Mouse (Mus musculus): ENCODE measurements at regions not wholly inside any gene's neighbourhood (a gene's known extent, or its start where the extent isn't known, plus 50 kb on each side); places are given as distances from the start of the nearest gene placed in this dataset.
A peak's percentile ranks its signal among the peaks of the same experiment; 100 is the strongest.

GRCm38 (mm10) chr5:64401737-64402136, 245.6 kb downstream of the Tbc1d1 start:
- 55% methylated on average over 9 of the region's 9 CpGs for WGBS
- no peak overlapping the region for H3K9ac ChIP-seq (replicated peaks; ENCODE audit: low read depth, low read length)
- no peak overlapping the region for H3K4me2 ChIP-seq (replicated peaks; ENCODE audit: low read depth, low read length)
- no peaks in the 10 kb centered on the region for H3K9me3 ChIP-seq (ENCODE audit: control insufficient read depth, low read depth, low read length)
- no peak overlapping the region for H3K4me3 ChIP-seq (ENCODE audit: low read depth, low read length)
- H3K4me1 ChIP-seq (ENCODE audit: control insufficient read depth, insufficient read depth, low read length) = no peaks in the 10 kb centered on the region
- no peaks in the 10 kb centered on the region for H3K27me3 ChIP-seq (ENCODE audit: control insufficient read depth, insufficient read depth, low read length)
- no peak overlapping the region for H3K27ac ChIP-seq (ENCODE audit: low read length)
- H3K36me3 ChIP-seq (ENCODE audit: control insufficient read depth, insufficient read depth, low read length) = no peaks in the 10 kb centered on the region
- 0 out of 2 replicates have a peak, but pooled peaks have one; percentile 37 for ATAC-seq (ENCODE audit: insufficient number of reproducible peaks, insufficient read depth, low FRiP score, low read depth)

GRCm38 (mm10) chr5:64403077-64403981, 247.2 kb downstream of the Tbc1d1 start:
- Histone ChIP-seq H3K4me1 (ENCODE audit: control insufficient read depth, insufficient read depth, low read length) (no peaks in the 10 kb centered on the region), H3K4me2 (replicated peaks; ENCODE audit: low read depth, low read length) (no peak overlapping the region), H3K36me3 (ENCODE audit: control insufficient read depth, insufficient read depth, low read length) (no peaks in the 10 kb centered on the region), H3K9me3 (ENCODE audit: control insufficient read depth, low read depth, low read length) (no peaks in the 10 kb centered on the region), H3K27me3 (ENCODE audit: control insufficient read depth, insufficient read depth, low read length) (no peaks in the 10 kb centered on the region), H3K4me3 (ENCODE audit: low read depth, low read length) (no peak overlapping the region), H3K27ac (ENCODE audit: low read length) (no peak overlapping the region; the same call in 1 of the 2 replicates), H3K9ac (replicated peaks; ENCODE audit: low read depth, low read length) (no peak overlapping the region)
- 73% methylated on average over 11 of the region's 11 CpGs for WGBS
- ATAC-seq (ENCODE audit: insufficient number of reproducible peaks, insufficient read depth, low FRiP score, low read depth) = no peak; the same call in 1 of the 2 replicates

GRCm38 (mm10) chr5:64403982-64404345, 247.9 kb downstream of the Tbc1d1 start:
- WGBS = 74% methylated on average over 7 of the region's 7 CpGs
- ATAC-seq (ENCODE audit: insufficient number of reproducible peaks, insufficient read depth, low FRiP score, low read depth) = no peak
- no peaks in the 10 kb centered on the region for H3K27me3 ChIP-seq (ENCODE audit: control insufficient read depth, insufficient read depth, low read length)

GRCm38 (mm10) chr5:64404512-64404911, 248.4 kb downstream of the Tbc1d1 start:
- no peak for ATAC-seq (ENCODE audit: insufficient number of reproducible peaks, insufficient read depth, low FRiP score, low read depth)
- no peak overlapping the region for H3K27ac ChIP-seq (ENCODE audit: low read length)
- H3K4me1 ChIP-seq (ENCODE audit: control insufficient read depth, insufficient read depth, low read length) = no peaks in the 10 kb centered on the region
- H3K36me3 ChIP-seq (ENCODE audit: control insufficient read depth, insufficient read depth, low read length) = no peaks in the 10 kb centered on the region
- WGBS = 90% methylated on average over 5 of the region's 5 CpGs
- H3K9me3 ChIP-seq (ENCODE audit: control insufficient read depth, low read depth, low read length) = no peaks in the 10 kb centered on the region
- H3K4me3 ChIP-seq (ENCODE audit: low read depth, low read length) = no peak overlapping the region
- no peak overlapping the region for H3K9ac ChIP-seq (replicated peaks; ENCODE audit: low read depth, low read length)
- H3K27me3 ChIP-seq (ENCODE audit: control insufficient read depth, insufficient read depth, low read length) = no peaks in the 10 kb centered on the region
- H3K4me2 ChIP-seq (replicated peaks; ENCODE audit: low read depth, low read length) = no peak overlapping the region

More at GRCm38 (mm10) chr5:64403982-64404345, 247.9 kb downstream of the Tbc1d1 start:
- Histone ChIP-seq H3K9ac (replicated peaks; ENCODE audit: low read depth, low read length) (no peak overlapping the region), H3K36me3 (ENCODE audit: control insufficient read depth, insufficient read depth, low read length) (no peaks in the 10 kb centered on the region), H3K4me3 (ENCODE audit: low read depth, low read length) (no peak overlapping the region), H3K27ac (ENCODE audit: low read length) (no peak overlapping the region; the same call in 1 of the 2 replicates), H3K4me2 (replicated peaks; ENCODE audit: low read depth, low read length) (no peak overlapping the region), H3K4me1 (ENCODE audit: control insufficient read depth, insufficient read depth, low read length) (no peaks in the 10 kb centered on the region), H3K9me3 (ENCODE audit: control insufficient read depth, low read depth, low read length) (no peaks in the 10 kb centered on the region)

GRCm38 (mm10) chr5:64408938-64409337, 252.8 kb downstream of the Tbc1d1 start:
- H3K9ac ChIP-seq (replicated peaks; ENCODE audit: low read depth, low read length) = no peak overlapping the region
- H3K27ac ChIP-seq (ENCODE audit: low read length) = no peak overlapping the region
- WGBS = 79% methylated on average over 3 of the region's 3 CpGs
- no peak for ATAC-seq (ENCODE audit: insufficient number of reproducible peaks, insufficient read depth, low FRiP score, low read depth)
- H3K27me3 ChIP-seq (ENCODE audit: control insufficient read depth, insufficient read depth, low read length) = no peaks in the 10 kb centered on the region
- no peak overlapping the region for H3K4me2 ChIP-seq (replicated peaks; ENCODE audit: low read depth, low read length)
- H3K9me3 ChIP-seq (ENCODE audit: control insufficient read depth, low read depth, low read length) = no peaks in the 10 kb centered on the region
- H3K36me3 ChIP-seq (ENCODE audit: control insufficient read depth, insufficient read depth, low read length) = no peaks in the 10 kb centered on the region
- no peak overlapping the region for H3K4me3 ChIP-seq (ENCODE audit: low read depth, low read length)
- H3K4me1 ChIP-seq (ENCODE audit: control insufficient read depth, insufficient read depth, low read length) = no peaks in the 10 kb centered on the region

- H3K4me3 ChIP-seq (ENCODE audit: low read depth, low read length) = no peak overlapping the region
- no peak overlapping the region for H3K27ac ChIP-seq (ENCODE audit: low read length)
- no peaks in the 10 kb centered on the region for H3K27me3 ChIP-seq (ENCODE audit: control insufficient read depth, insufficient read depth, low read length)
- no peak overlapping the region for H3K9ac ChIP-seq (replicated peaks; ENCODE audit: low read depth, low read length)
- ATAC-seq (ENCODE audit: insufficient number of reproducible peaks, insufficient read depth, low FRiP score, low read depth) = no peak
- WGBS = 57% methylated on average over 7 of the region's 7 CpGs
- H3K9me3 ChIP-seq (ENCODE audit: control insufficient read depth, low read depth, low read length) = no peaks in the 10 kb centered on the region
- no peaks in the 10 kb centered on the region for H3K36me3 ChIP-seq (ENCODE audit: control insufficient read depth, insufficient read depth, low read length)
- no peaks in the 10 kb centered on the region for H3K4me1 ChIP-seq (ENCODE audit: control insufficient read depth, insufficient read depth, low read length)
- H3K4me2 ChIP-seq (replicated peaks; ENCODE audit: low read depth, low read length) = no peak overlapping the region
Observed at GRCm38 (mm10) chr5:64410621-64411020, 254.5 kb downstream of the Tbc1d1 start.

- no peak for ATAC-seq (ENCODE audit: insufficient number of reproducible peaks, insufficient read depth, low FRiP score, low read depth)
- no peaks in the 10 kb centered on the region for H3K27me3 ChIP-seq (ENCODE audit: control insufficient read depth, insufficient read depth, low read length)
- H3K36me3 ChIP-seq (ENCODE audit: control insufficient read depth, insufficient read depth, low read length) = no peaks in the 10 kb centered on the region
- no peak overlapping the region for H3K27ac ChIP-seq (ENCODE audit: low read length)
- H3K4me2 ChIP-seq (replicated peaks; ENCODE audit: low read depth, low read length) = no peak overlapping the region
- no peaks in the 10 kb centered on the region for H3K4me1 ChIP-seq (ENCODE audit: control insufficient read depth, insufficient read depth, low read length)
- 59% methylated on average over 5 of the region's 5 CpGs for WGBS
- no peaks in the 10 kb centered on the region for H3K9me3 ChIP-seq (ENCODE audit: control insufficient read depth, low read depth, low read length)
- no peak overlapping the region for H3K9ac ChIP-seq (replicated peaks; ENCODE audit: low read depth, low read length)
- no peak overlapping the region for H3K4me3 ChIP-seq (ENCODE audit: low read depth, low read length)
Observed at GRCm38 (mm10) chr5:64414519-64414918, 258.4 kb downstream of the Tbc1d1 start.

GRCm38 (mm10) chr5:64419395-64419794, 263.3 kb downstream of the Tbc1d1 start:
- Histone ChIP-seq H3K4me2 (replicated peaks; ENCODE audit: low read depth, low read length) (no peak overlapping the region), H3K36me3 (ENCODE audit: control insufficient read depth, insufficient read depth, low read length) (no peaks in the 10 kb centered on the region), H3K27ac (ENCODE audit: low read length) (no peak overlapping the region), H3K4me3 (ENCODE audit: low read depth, low read length) (no peak overlapping the region), H3K27me3 (ENCODE audit: control insufficient read depth, insufficient read depth, low read length) (no peaks in the 10 kb centered on the region), H3K9ac (replicated peaks; ENCODE audit: low read depth, low read length) (no peak overlapping the region), H3K9me3 (ENCODE audit: control insufficient read depth, low read depth, low read length) (no peaks in the 10 kb centered on the region), H3K4me1 (ENCODE audit: control insufficient read depth, insufficient read depth, low read length) (peaks cover 13% of the 10 kb centered on the region; the same call in 1 of the 2 replicates)
- WGBS = 63% methylated on average over 1 of the region's 1 CpGs
- ATAC-seq (ENCODE audit: insufficient number of reproducible peaks, insufficient read depth, low FRiP score, low read depth) = no peak
